Mouse (Mus musculus) cerebellum, adult 8-10 months (tissue): ENCODE results near the gene Mast4.

Experiments
- DNase-seq: peaks from one replicate; pipeline ENCODE4 v3.0.0; 2022

The Mast4 gene

DNA sequence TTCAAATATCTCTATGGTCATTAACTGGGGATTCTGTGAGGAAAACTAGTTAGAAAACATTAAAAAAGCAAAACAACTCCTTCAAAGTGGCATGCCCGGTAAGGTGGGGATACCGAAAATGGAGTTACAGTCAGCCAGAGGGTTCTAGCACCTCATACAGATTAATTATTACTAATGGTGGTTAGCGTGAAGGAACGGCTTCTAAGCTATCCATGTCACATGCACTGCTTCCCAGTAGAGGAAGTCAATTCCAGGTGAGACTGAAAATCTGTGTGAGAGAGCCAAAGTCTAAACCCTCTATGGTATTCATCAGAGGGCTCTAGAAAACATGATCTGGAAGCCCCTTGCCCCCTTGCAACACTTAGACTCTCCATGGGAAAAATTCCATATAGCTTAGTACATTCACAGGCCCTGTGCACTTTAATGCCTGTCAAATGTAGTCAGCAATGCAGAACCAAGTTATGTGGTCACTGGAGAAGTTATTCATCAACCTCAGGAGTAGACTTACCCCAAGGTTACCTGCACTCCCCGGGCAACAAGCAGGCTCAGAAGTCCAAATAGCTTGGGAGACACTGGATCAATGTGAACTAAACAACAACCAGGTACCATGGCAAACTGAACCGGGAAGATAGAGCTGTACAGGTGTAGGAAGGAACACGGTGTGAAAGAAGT lies 96.1 kb downstream of the Mast4 start:
- no peak for DNase-seq

DNA sequence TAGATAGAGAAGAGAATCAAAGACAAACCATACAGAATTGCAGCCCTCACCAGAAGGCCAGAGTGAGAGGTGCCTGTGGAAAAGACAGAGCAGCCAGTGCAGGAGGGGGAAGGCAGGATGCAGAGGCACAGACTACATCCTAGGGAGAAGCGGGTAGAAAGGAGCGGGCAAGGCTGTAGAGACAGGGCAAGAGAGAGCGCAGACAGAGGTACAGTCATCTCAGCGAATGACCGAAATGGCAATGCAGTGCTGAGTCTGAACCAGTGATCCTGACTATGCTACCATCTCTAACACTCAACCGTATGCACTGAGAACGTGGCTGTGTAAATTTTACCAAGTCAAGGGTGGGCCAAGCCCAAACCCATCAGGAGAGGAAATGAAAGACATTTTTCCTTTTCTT lies 102.1 kb downstream of the Mast4 start:
- DNase-seq: no peak

DNA sequence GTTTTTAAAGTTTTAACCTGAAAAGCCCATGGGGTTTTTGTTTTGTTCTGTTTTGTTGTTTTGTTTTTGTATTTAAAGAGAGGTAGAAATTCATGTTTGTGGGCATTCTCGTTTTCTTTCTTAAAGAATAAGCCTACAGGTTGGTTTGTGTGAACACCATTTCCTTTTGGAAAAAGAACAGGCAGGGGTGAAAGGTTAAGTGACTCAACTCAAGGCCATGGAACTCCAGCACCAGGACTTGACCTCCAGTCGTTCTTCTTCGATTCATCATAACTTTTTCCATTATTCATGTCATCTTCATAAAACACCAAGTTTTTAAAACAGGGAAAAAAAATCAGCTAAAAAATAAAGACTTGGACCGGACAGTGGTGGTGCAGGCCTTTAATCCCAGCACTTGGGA lies 105.2 kb downstream of the Mast4 start:
- DNase-seq: no peak

DNA sequence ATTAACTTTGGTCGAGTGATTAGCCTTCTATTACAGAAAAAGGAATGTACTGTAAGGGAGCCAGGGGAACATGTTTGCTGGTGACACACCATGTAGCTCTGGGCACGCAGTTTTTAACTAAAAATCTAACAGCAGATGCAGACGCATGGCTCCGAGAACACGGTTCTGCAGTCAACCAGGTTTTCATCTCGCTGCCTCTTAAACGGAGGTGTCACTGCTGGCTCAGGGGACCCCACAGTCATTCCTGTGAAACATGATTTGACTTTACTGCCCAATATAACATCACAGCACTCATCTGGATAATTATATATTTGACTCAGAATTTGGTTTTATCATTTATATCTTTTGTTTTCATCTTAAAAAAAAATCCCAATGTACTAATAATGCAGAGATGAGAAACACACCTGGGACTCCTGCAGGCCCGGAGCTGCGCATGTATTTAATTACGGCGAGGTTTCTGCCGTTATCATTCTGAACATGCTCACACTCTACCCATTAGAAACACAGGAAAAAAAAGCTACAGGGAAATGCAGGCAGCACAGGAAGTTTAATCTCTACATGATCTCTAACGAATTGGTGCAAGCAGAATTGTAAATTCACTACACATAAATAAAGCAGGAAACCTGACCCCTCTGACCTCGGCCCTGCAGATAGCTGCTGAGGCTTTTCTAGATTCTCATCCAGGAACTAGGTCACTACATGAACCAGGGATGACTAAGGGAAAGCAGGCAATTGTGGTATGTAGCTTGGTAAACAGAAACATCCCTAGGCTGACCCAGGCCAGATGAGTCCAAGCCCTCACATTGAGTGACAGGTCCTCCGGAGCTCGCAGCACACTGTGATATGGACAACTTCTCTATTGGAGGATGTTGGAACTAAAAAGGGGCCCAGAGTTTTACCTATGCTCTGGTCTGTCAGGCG lies 108.1 kb downstream of the Mast4 start:
- no peak for DNase-seq

DNA sequence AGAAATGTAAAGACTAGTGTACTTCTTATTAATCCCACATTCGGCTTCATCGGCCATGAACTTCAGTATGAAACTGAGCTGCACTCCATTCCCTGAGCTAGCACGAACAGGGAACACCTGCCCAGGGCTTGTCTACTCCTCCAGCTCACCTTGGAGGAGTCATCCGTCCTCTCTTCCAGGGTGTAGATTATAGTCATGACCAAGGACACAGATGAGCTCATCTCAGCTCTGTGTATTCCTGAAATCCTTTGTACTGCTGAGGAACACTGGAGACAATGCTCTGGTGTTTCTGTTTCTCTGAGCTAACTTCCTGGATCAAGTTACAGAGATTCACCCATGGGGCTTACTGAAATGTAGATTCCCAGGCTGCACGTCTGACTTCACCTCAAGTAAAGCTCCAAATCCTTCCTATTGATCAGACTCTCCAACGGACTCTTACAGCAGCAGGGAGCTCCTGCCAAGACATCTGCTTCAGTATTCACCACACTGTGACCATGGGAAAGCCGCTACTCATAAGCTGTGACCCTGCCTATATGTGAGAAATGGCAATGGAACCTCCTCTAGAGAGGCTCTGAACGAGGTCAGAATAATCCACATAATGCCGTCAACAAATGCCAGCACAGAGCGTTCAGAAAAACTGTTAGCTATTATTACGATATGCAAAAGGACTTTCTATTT lies 108.9 kb downstream of the Mast4 start:
- DNase-seq: no peak

DNA sequence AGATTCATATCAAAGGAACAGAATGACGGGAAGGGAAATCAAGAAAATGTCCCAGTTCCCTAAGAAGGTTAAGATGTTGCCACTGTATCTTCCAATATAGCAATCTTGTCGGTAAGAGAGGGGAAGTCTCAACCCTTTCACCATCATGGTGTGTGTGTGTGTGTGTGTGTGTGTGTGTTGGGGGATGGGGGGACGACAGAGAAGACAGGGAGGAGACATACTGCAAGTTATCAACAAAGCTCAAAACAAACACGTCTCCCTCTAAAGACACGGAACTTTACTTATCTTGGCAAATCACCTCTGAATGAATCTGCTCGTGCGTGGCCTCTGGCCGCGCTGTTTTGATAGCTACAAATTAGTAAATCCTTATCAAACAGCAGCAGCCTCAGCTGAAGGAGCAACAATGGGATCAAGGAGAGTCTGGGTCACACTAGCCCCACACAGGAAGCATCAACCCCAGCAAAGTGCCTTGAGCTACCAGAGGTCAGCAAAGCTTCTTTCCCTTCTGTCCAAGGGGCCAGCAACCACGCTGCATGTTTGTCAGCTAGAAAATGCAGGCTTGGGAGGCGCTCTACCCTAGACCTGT lies 113.7 kb downstream of the Mast4 start:
- no peak for DNase-seq

DNA sequence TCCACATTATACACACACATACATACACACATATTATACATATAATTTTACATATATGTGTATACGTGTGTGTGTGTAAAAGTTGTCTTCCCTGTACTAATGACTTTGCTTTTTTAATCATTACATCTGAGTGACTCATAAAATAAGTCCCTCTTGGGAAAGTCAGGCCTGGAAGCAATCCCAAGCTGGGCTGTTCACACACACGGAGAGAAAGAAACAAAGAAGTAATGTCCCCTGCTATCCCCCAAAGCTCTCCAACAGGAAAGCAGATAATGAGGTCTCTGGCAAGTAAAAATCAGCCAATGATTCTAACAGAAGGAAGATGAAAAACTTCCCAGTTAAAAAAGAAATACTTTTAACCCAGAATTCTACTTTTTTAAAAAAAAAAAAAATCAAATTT lies 114.3 kb downstream of the Mast4 start:
- DNase-seq: no peak

DNA sequence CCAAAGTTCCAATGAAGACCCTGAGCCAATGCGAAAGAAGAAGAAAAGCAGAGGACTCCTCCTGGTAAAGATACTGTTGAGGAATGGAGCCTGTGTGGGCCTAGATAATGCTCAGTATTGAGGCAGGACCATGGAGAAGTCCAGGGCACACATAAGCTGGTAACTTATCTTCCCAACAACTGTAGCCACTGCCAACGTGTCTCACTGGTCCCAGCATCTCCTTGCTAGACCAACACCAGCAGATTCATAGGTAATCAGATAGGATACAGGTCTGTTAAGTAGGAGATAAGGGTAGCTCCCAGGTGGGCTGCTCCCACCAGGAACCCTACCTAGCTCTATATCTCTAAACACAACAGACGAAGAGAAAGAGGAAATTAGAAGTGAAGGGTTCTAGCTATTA lies 116.8 kb downstream of the Mast4 start:
- DNase-seq: no peak

DNA sequence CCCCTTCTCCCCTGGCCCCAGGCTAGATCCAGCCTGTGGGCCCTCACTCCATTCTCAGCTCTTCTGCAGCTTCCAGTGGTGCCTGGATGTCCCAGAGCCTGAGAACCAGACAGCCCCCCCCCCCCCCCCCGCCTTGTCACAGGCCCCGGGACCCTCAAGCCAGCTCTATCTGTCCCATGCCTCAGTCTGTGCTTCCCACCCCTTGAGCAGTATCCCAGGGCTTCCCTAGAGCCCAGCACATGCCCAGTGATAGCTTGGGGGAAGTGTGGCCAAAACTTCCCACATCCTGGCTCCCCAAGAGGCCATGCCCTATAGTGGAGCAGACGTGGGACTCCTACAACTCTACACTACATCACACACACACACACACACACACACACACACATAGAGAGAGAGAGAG lies 119.8 kb downstream of the Mast4 start:
- DNase-seq: no peak

DNA sequence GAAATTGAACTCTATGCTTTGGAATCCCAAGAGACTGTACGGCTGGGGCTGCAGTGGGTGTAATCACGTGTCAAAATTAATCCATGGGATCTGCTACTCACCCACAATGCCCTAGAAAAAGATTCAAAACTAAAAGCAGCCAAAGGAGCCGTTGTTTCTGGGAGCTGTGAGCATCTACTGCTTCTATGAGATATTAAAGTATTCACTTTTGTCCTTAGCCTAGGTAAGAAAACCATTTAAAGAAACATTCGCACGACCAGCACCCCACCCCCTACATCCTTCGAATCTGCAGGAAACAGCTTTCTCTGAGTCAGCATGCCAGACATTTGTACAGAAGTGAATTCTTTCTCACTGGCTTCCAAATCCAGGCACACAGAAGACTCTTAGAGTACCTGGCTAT lies 122.3 kb downstream of the Mast4 start:
- DNase-seq: no peak

DNA sequence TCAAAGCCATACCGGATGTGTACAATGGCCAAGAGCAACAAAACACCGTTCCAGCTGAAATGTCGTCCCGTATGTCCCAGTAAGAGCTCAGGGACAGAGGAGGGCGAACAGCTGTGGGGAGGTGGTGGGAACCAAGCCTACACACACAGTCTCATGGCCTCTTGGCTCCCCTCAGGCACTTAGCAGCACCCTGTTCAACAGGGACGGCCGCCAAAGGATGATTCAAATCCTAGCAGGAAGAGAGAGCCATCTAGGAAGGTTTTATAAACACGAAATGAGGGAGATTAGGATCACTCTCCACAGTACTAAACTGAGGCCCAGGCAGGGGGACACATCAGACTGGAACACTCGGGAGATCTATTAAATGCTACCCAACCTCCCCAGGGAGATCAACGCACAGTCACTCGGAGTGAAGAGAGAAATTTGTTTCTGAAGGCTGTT lies 122.8 kb downstream of the Mast4 start:
- no peak for DNase-seq

DNA sequence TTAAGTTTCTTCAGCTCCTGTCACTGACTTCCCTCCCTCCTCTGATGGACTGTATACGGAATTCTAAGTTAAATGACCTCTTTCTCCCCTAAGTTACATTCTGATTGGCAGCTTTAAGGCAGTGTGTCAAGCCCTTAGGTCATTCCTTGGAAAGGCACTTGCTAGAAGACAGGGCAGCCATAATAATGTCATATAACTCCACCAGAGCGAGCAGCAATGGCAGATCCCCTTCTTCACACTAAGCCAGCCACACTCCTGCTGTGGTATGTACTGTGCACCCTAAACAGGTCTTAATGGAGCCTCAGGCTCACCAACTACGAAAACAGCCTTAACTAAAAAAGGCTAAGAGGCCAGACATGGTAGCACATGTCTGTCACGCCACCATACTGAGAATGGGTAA lies 123.6 kb downstream of the Mast4 start:
- DNase-seq: no peak

DNA sequence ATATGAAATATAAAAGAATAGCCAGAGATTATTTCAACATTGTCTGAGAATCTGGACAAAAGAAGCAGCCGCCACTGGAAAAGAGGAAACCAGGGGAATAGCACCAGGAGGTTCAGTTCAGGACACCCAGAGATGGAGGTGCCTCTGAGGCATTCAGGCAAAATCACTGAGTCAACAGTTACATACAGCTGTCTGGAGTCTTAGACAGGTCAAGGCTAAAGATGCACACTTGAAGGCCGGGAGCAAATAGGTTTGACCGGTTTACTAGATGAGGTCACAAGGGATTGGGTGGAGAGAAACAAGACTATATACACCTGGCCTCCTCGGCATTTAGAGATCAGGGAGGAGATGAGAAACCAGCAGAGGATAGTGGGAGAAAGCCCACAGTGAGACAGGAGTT lies 127.1 kb downstream of the Mast4 start:
- no peak for DNase-seq

DNA sequence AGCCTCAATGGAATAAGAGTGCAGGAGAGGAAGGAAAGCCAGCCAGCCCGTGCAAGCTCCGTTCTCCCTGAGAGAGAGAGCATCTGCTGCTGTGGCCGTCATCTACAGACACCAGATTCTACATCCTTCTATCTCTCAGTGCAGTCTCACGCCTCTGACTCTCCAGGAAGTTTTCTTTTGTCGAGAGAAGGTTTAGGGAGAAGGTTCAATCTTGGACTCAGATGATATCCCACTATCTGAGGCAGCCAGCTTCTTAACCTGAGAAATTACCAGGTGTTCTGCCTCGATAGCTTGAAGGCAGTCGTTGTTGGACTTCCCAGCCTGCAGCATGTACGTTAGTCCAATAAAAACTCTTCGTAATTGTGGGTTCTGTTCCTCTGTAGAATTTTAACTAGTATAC lies 127.7 kb downstream of the Mast4 start:
- no peak for DNase-seq

DNA sequence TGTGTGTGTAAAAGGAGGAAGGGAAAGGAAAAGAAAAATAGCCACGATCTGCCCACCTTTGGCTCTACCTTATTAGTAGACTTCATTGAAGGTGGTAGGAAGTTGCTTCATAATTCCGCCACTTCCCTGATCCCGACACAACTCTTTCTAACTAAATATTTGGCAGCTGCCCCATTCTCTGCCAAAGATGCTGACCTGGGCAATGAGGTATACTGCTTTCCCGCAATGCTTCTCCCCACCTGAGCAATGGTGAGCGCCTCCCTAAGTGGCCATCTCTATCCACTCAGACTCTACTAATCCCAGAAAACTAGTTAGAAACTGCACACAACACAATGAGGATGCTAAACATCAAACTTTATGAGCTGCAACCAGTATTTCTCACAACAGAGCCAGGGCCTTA lies 129.1 kb downstream of the Mast4 start:
- no peak for DNase-seq

DNA sequence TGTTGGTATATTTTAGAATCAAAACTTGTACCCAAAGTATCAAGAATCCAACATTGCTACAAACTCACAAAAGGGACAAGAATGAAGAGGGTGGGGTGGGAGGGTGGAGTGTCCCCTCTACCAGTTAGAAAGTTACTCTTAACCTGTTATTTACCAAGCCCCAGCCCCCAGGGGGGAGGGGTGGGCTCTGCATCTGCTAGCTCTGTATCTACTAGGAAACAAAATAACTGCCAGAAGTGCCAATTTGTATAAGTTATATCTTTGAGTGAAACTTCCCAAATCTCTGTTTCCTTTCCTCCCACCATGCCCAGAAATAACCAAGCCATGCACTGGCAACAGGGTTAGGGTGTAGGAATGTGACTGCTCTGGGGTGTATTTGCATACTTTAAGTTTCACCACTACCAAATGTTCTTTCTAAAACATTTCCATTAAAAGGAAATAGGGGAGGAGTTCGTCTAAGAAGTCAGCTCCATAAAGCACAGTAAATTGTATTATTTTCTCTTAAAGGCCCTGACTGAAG lies 130.9 kb downstream of the Mast4 start:
- DNase-seq: no peak

DNA sequence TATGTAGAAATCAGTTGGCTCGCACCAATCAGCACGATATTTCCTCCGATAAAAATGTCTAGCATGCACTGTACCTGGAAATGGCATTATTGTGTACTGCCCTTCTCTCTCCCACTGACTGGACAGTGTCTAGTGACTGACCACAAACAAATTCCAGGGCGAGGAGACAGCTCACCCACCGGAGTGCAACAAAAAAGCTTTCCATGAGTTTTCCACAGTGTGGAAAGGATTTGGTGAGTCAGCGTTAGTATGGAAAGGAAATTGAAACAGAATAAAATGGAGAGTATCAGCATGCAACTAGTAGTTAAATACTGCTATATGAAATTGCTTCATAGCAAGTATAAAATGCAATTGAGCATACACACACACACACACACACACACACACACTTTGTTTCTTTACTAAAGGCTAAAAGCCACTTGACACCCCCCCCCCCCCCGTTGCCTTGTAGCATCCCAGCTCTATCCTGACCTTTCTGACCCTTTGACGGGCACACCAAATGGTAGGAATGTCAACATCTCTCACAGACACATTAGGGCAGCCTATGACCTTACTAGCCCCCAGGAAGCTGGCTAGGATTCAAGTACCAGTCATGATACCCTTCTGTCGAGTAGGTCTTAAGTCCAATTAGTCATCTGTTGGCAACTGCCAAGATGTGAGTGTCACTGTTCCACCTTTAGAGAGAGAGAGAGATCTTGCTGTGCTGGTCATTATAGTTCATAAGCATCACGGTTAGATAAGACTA lies 133.1 kb downstream of the Mast4 start:
- DNase-seq: no peak

DNA sequence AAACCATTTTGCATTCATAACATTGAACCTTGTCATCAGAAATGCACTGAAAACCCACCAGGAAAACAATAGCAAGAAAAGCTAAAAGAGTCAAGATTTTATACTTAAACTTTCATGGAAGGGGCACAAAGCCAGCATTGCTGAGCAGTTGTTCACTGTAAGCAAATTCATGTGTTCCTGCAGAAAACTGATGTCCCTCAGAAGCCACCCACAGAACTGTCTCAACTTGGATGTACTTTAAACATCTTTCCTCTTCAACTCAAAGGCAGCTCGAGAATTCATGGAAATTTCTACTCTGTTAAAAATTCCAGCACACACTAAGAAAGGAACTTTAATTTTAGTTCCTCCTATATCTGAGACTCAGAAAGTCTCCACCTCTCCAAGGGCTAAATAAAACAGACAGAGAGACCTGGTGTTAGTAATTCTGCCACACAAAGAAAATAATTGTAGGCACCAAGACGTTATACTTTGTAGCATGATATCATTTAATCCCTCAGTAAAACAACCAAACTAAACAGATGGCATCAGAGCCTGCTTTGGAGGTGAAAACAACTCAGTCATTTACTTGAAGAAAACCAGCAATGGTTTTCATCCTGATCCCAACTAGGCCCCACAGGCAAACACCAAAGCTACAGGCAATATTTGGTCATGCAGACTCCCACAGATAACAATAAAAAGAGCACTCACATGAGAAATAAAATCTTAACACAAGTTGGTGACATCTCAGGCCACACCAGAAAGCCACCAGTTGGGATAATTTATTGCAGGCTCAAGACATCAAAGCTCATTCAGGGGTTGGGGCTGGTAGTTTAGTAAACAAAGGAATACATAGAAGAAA lies 134.3 kb downstream of the Mast4 start:
- DNase-seq: no peak

DNA sequence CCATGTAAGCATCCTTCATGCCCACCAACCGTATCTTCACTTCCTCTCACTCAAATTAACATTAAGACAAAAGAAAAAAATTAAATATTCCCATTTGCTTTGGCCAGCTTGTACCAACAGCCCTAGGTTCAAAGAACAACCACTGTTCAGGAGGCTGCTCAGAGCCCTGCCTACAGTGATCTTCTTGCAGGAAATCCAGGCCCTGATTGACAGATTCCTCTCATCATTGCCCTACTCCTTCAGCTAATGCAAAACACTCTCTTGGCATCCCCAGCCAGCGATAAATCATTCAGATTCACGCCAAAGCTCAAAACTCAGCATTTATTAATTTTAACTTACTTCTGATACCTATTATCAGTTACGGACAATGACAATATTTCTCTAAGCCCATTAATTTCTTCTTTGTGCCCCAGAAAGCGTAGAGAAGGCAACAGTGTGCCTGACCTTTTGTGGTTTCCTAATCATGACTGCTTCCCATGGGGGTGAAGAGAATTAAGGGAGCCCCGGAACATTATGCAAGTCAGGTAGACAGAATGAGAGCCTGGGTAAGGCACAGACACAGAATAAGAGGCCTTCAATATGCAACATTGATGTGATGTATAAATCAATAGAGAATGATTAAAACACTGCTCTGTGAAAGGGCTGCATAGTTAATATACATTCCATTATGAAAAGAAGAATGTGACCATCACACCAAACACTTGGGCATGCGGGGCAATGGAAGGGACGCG lies 135.9 kb downstream of the Mast4 start:
- no peak for DNase-seq

DNA sequence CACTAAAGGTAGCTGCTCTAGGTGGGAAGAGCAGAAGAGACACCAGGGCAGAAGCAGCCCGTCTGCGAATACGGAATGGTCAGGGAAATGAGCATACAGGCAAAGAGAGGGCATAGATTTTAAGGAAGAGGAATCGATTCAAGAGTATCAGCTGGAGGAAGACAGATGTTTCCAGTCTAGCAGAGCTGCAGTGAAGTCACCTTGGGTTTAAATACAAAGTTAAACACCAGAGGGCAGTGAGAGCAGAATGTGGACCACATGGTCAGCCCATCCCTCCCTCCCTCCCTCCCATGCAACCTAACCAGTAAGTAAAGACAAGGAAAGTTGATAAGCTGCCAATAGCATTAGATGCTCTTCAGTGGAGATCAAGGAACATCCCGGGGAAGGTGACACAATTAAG lies 138.0 kb downstream of the Mast4 start:
- no peak for DNase-seq

DNA sequence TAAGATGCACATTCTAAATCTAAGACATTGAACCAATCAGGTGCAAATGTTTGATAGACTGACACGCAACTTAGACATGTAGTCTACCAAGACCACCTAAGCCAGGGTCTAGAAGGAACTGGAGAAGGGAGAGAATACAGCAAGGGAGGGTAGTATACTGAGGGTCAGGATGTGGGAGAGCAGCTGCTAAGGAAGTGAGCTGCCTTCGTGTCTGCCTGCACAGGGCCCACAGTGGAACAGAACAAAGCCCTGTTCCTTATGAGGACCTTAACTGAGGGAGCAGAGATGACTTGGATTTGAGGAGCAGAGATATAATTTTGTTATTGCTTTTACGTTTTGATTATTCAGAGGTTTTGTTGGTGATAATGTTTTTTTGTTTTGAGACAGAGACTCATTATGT lies 138.4 kb downstream of the Mast4 start:
- no peak for DNase-seq
